Mouse (Mus musculus) olfactory bulb, adult 2 months (tissue): Measurements from ENCODE around the gene Smdt1. TPM values are rescaled to one million over a fixed set of nuclear protein-coding genes. Genes with fewer than 3 reads are reported as not detected.

Source experiments
- H3K27ac ChIP-seq: fragments of 200-500 bp; 2 replicates; pipeline ENCODE4 v1.5.1; 2012; ENCODE audit warnings: low read depth, low read length; ENCODE audit not compliant: insufficient read depth
- H3K4me1 ChIP-seq: fragments of 200-500 bp; 2 replicates; pipeline ENCODE4 v1.6.1; 2012; ENCODE audit warnings: low read length; ENCODE audit not compliant: control insufficient read depth, insufficient read depth
- H3K4me3 ChIP-seq: fragments of 200-500 bp; 2 replicates; pipeline ENCODE4 v1.5.1; 2012; ENCODE audit warnings: mild to moderate bottlenecking, low read depth, low read length, moderate library complexity; ENCODE audit not compliant: insufficient read depth
- CTCF ChIP-seq: fragments of 200-500 bp; IDR thresholded peaks from 2 replicates; pipeline ENCODE4 v1.5.1; 2012; ENCODE audit warnings: low read depth, mild to moderate bottlenecking, low read length, moderate library complexity; ENCODE audit not compliant: insufficient read depth
- POLR2A ChIP-seq: fragments of 200-500 bp; IDR thresholded peaks from 2 replicates; pipeline ENCODE4 v1.6.1; 2012; ENCODE audit warnings: mild to moderate bottlenecking, low read depth, low read length, moderate library complexity; ENCODE audit not compliant: insufficient read depth
- WGBS: fragments of 180-500 bp; shearing (Covaris S2); methylation state at CpG from one replicate; pipeline ENCODE4 v1.1.7; 2018; 5-methylcytosine and 5-hydroxymethylcytosine counted together
- polyA plus RNA-seq: library from polyadenylated mRNA; stranded (reverse); fragments of >200 nt; gene quantifications from 2 replicates; pipeline ENCODE4 v1.2.4, GENCODE M21; 2012; ENCODE audit warnings: low replicate concordance; ENCODE audit not compliant: missing spikeins, insufficient read depth, insufficient read length

Gene Smdt1
- polyA plus RNA-seq, 1 experiment, result not detected

DNA sequence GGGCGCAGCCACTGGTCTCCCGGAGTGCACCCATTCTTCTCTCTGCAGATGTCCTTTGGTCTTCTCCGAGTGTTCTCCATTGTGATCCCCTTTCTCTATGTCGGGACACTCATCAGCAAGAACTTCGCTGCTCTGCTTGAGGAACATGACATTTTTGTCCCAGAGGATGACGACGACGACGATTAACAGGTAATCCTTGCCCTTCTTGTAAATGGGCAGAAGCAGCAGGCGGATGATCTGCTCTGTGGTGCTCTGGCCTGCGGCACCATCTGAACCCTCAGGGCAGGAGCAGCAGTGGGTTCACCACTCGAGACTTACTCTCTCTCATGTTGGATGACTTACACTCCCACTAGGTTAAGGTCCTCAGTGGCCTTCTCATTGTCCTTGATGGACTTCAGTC is 9.1 kb downstream of the Smdt1 start:
- H3K27ac ChIP-seq, result no peak overlapping the region
- no peak overlapping the region for H3K4me3 ChIP-seq
- peaks cover 21% of the 10 kb centered on the region for H3K4me1 ChIP-seq
- no peak for TF ChIP-seq POLR2A
- no peak for TF ChIP-seq CTCF
- 91% methylated on average over 12 of the region's 12 CpGs for WGBS

DNA sequence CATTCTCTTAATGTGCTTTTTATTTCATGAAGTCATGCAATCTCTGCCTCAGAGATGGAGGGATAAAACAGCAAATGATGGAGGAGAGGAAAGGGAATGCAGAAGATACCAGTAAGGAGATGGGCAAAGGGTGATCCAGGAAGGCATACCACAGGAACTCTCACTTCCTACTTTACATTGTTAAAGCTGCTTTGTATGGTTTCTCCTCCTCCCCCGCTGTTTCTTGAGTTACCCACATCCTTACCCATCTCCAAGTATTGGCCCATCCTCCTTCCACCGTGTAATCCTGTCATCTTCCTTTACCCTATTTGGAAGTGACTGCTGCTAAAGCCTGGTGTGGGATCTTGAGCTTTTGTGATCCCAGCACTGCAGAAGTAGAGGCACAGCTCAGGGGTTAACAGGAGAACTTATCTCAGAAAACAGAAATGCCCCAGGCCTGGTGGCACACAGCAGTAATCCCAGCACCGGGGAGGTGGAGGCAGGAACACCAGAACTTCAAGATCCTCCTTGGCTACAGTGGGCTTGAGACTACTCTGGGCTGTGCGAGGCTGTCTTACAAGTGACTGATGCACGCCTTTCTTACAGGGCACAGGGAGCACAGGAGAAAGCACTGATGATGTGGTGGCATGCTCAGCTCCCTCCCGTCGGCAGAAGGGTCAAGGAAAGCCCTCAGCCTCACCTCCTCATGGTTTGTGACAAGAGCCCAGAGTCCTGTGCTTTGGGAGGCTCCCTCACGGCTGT is 9.7 kb downstream of the Smdt1 start:
- Histone ChIP-seq H3K27ac (no peak overlapping the region), H3K4me3 (no peak overlapping the region), H3K4me1 (peaks cover 21% of the 10 kb centered on the region)
- TF ChIP-seq POLR2A, result no peak
- no peak for TF ChIP-seq CTCF
- WGBS, result 76% methylated on average over 8 of the region's 8 CpGs

- 56% methylated on average over 2 of the region's 2 CpGs for WGBS
- Histone ChIP-seq H3K4me1 (peaks cover 21% of the 10 kb centered on the region), H3K27ac (no peak overlapping the region), H3K4me3 (no peak overlapping the region)
- no peak for TF ChIP-seq POLR2A
- TF ChIP-seq CTCF, result no peak
Measured at GRCm38 (mm10) chr15:82348999-82349341, 10.2 kb downstream of the Smdt1 start.

GRCm38 (mm10) chr15:82350349-82350748 is 11.6 kb downstream of the Smdt1 start:
- WGBS, result 84% methylated on average over 4 of the region's 4 CpGs
- peaks cover 27% of the 10 kb centered on the region for H3K4me1 ChIP-seq
- TF ChIP-seq POLR2A (no peak), CTCF (no peak)
- H3K27ac ChIP-seq, result no peak overlapping the region
- H3K4me3 ChIP-seq, result no peak overlapping the region

- Histone ChIP-seq H3K4me3 (no peak overlapping the region), H3K4me1 (peaks cover 27% of the 10 kb centered on the region), H3K27ac (no peak overlapping the region)
- no peak for TF ChIP-seq POLR2A
- no peak for TF ChIP-seq CTCF
- 38% methylated on average over 3 of the region's 3 CpGs for WGBS
Measured at GRCm38 (mm10) chr15:82351480-82351879, 12.7 kb downstream of the Smdt1 start.

DNA sequence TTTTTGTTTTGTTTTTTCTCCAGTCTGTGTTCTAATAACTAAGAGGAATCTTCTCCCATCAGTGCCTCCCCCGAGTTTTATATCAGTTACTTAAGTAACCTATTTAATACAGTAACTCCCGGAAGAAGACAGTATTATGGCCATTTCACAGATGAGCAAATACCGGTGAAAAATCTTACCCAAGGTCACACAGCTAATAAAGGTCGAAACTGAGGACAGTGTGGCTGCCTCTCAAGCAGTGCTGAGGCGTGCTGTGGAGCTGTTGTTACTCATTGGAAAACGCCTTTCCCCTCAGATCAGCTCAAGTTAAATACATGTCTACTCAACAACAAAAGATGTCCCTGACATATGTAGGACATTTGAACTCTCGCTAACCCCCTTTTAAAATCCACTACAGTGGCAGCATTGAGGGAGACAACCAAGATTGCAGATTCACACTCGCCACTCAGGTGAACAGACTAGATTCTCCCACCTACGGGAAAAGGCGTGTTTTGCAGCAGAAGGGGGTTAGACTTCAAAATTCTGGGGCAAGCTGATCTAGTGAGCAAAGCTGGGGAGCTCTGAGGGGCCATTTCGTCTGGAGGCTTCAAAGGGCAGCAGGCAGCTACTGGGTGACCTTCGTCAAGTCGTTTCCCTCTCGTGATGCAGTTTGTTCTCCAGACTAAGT is 14.5 kb downstream of the Smdt1 start:
- peaks cover 16% of the 10 kb centered on the region for H3K4me1 ChIP-seq
- H3K4me3 ChIP-seq, result peak overlapping the region; percentile 94
- peak overlapping the region; percentile 92 for H3K27ac ChIP-seq
- WGBS, result 14% methylated on average over 14 of the region's 14 CpGs
- TF ChIP-seq CTCF (no peak), POLR2A (no peak)

- WGBS, result under 1% methylated on average over 23 of the region's 23 CpGs
- Histone ChIP-seq H3K27ac (peak overlapping the region; percentile 92), H3K4me3 (peak overlapping the region; percentile 94), H3K4me1 (peaks cover 13% of the 10 kb centered on the region)
- TF ChIP-seq CTCF (no peak), POLR2A (no peak)
Measured at GRCm38 (mm10) chr15:82353745-82354113, 15.0 kb downstream of the Smdt1 start.

DNA sequence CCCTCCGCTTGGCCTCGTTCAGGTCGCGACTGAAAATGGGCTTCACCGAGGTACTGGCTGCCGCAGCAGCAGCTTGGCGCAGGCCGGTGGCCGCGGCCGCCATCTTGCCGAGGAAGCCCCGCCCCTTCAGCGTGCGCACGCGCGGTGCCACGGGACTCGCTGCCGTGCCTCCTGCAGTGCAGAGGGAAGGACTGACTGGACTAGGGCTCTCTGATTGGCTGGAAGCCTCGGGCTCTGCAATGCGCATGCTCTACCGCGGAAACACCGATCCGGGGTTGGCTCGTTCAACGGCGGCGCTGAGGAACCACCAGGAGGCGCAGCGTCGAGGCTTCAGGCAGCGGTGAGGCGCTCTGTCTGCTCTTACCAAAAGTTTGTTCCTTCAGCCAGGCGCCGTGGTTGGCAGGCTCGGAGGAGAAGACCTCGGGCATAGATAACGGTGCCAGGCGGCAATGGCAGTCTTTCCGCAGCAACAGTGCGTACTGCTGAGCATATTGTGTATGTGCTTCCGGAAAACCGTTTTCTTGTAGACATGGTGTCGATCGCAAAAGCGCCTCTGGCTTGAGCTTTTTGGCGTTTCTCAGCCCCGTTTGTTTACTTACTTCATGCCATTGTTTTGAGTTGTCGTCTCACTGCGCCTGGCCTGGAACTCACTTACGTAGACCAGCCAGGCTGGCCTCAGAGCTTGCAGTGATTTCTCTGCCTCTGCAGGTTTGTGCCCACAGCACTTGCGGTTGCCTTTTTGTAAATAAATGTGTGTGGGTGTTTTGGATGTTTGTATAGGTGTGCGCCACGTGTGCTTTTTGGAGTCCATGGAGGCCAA is 15.6 kb downstream of the Smdt1 start, which contains the start of gene Ndufa6:
Gene Ndufa6 (minus strand): TSS at position 197 of the 820 bp plus-strand sequence.
- H3K27ac ChIP-seq, result peak within 1 kb of the TSS; percentile 92
- peak within 1 kb of the TSS; percentile 94 for H3K4me3 ChIP-seq
- TF ChIP-seq POLR2A (peak; percentile 97), CTCF (peak; percentile 86)
- WGBS, result 2% methylated on average over 57 of the region's 57 CpGs
- peaks cover 12% of the 10 kb centered on the region for H3K4me1 ChIP-seq
